Mouse (Mus musculus) left cerebral cortex, adult 8-10 months (tissue): ENCODE results near the gene Twf1. TPM values are rescaled to one million over a fixed set of nuclear protein-coding genes. Genes with fewer than 3 reads are reported as not detected.

ENCODE experiments used
- total RNA-seq, 4 experiments: library from RNA; stranded (reverse); gene quantifications; 2 replicates each; pipeline ENCODE4 v1.2.4; 2022

The Twf1 gene
- total RNA-seq, 4 experiments from 2014 or later = 36.8 to 44.6 (median 42.0) TPM

Other genes with a start within 250 kb of the Twf1 start
- gene Adamts20, start 124.5 kb downstream of the Twf1 start, total RNA-seq = 1 to 10 TPM; 7.3 to 9.5 (median 8.8) TPM
- gene Pus7l, start 46.3 kb downstream of the Twf1 start, total RNA-seq = 1 to 10 TPM; 2.4 to 5.7 (median 4.2) TPM
- gene Irak4, start 46.2 kb downstream of the Twf1 start, total RNA-seq = 1 to 10 TPM; 2.2 to 2.8 (median 2.5) TPM
- 10 to 100 TPM in 1 of 4 experiments, 1 to 10 TPM in 3; 8.2 to 10.0 (median 9.2) TPM for gene Tmem117, start 39.3 kb upstream of the Twf1 start, total RNA-seq